Mouse (Mus musculus) retina, postnatal 1 day (tissue): ENCODE results near the gene Megf8.

Experiments
- DNase-seq: peaks from one replicate; pipeline ENCODE4 v3.0.0-alpha.2; 2012

The Megf8 gene

DNA sequence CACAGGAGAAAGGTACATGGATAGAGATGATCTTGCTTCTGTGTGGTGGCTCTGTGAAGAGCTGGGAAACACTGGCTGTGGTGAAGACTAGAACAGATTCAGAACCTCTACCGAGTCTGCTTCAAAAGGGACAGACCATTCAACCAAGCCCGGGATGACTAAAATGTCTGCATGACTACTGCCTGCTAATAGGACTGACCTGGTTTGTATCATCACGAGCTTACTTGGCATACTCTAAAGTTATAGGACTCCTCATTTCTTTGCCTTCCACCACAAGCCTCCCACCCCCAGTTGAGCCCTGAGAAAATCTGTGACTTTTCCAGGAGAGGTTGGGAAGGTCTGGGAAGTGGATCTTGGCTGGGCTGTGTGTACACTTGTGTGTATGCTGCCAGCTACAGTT lies 94.9 kb downstream of the Megf8 start:
- no peak for DNase-seq

DNA sequence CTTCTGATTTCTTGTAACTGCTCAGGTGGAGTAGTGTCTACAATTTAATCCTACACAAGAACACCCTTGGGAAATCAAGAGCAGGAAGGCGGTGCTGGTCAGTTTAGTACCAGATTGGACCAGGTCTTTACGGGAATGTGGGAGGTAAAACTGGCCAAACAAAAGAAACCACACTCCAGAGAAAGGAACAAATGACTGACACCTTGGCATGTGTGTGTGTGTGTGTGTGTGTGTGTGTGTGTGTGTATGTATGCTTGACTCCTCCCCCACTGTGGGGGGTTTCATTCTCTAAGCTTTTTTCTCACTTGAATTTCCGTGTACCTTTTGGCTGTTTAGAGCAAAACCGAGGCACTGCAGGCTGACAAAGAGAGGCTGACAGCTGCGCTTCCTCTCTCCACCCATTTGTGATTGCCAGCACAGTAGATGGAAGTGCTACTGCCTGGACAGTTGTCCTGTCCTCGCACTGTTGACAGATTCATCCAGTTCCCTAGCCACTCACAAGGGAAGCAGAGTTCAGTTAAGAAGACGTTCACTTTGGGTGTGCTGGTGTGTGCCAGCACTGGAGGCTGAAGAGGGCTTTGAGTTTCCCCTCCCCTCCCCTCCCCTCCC lies 96.0 kb downstream of the Megf8 start, which contains the start of gene Cxcl17:
Gene Cxcl17, minus strand, starts transcription at position 54 of the 609 bp plus-strand sequence.
- no peak for DNase-seq
